ENCODE assay signal across 26 mouse cellular contexts in genomic region chr9:100731839-100732238, GRCm38 (mm10).
DNase-seq lines count a peak whose midpoint lies in the region; ATAC-seq and TF ChIP-seq lines count a peak whose summit lies in the region.
"Had no signal": no experiment of that assay in that cellular context is flagged by ENCODE, and none has a peak within 500 bp of the region (broad histone marks: within the 10 kb centered on the region; RNA-seq: fewer than 3 reads in every experiment).

No protein-coding gene starts in this region.

- DNase-seq in 416B (ENCODE audit: low read depth), result peak; percentile 27
- peak; percentile 43 for DNase-seq in MEL (ENCODE audit: low read depth, low spot score)
- DNase-seq in urinary bladder, postnatal 10 days (ENCODE audit: low spot score), result no peak
- DNase-seq in ovary, postnatal 36 days (ENCODE audit: low spot score), result no peak
- DNase-seq: adrenal gland, adult 2 months; adrenal gland, postnatal 10 days; adrenal gland, postnatal 25 days; cerebellum, adult 11 months; cerebellum, adult 18-20 months; cerebellum, adult 8-10 months; cerebellum, adult 9-11 months; cerebellum, postnatal 14 days; cerebellum, postnatal 36 days; embryo, embryonic 11 days had no signal

- no peak for TF ChIP-seq EP300 in MEL (IDR thresholded peaks at IDR 0.05; ENCODE audit: low read depth in 1 of 2, low read length in 2 of 2)

- TF ChIP-seq RAD21 in MEL (IDR thresholded peaks at IDR 0.05; ENCODE audit: low read depth, low read length), result no peak

- H3K4me2 ChIP-seq in kidney, embryonic 16.5 days (replicated peaks; ENCODE audit: low read depth, low read length), result no peak overlapping the region
- H3K4me2 ChIP-seq: embryonic facial prominence, embryonic 13.5 days; embryonic facial prominence, embryonic 15.5 days; forebrain, embryonic 12.5 days had no signal

- H3K27me3 ChIP-seq in MEL (ENCODE audit: control insufficient read depth in 1 of 2, insufficient read depth in 2 of 2, low read length in 2 of 2), result no peaks in the 10 kb centered on the region
- H3K27me3 ChIP-seq in kidney, embryonic 16.5 days (ENCODE audit: insufficient read depth, low read length), result no peaks in the 10 kb centered on the region
- H3K27me3 ChIP-seq: CH12.LX; embryonic facial prominence, embryonic 13.5 days; embryonic facial prominence, embryonic 15.5 days; forebrain, embryonic 12.5 days had no signal

- H3K4me1 ChIP-seq in MEL (ENCODE audit: control insufficient read depth in 1 of 2, insufficient read depth in 2 of 2, low read length in 2 of 2), result peaks cover 7 to 14% of the 10 kb centered on the region in 2 experiments
- no peaks in the 10 kb centered on the region for H3K4me1 ChIP-seq in kidney, embryonic 16.5 days (ENCODE audit: insufficient read depth, low read length)
- H3K4me1 ChIP-seq: embryonic facial prominence, embryonic 13.5 days; embryonic facial prominence, embryonic 15.5 days had no signal

- H3K79me2 ChIP-seq in MEL (ENCODE audit: control insufficient read depth, insufficient read depth, low read length, poor library complexity), result peaks cover 21% of the 10 kb centered on the region

- H3K4me3 ChIP-seq in MEL (ENCODE audit: control insufficient read depth in 1 of 2, insufficient read depth in 1 of 2, low read depth in 2 of 2, low read length in 2 of 2), result no peak overlapping the region
- H3K4me3 ChIP-seq in kidney, embryonic 16.5 days (ENCODE audit: low read length), result no peak overlapping the region
- H3K4me3 ChIP-seq: embryonic facial prominence, embryonic 13.5 days; embryonic facial prominence, embryonic 15.5 days; erythroblast, embryonic 14.5 days; forebrain, embryonic 10.5 days; forebrain, embryonic 12.5 days had no signal

- ATAC-seq in megakaryocyte, adult 5-6 weeks (ENCODE audit: poor library complexity, severe bottlenecking), result peak; percentile 49; the same call in 1 of the 2 replicates
- ATAC-seq in kidney, embryonic 16.5 days (ENCODE audit: low FRiP score, low TSS enrichment), result no peak
- ATAC-seq: CD4-positive, CD25-positive, alpha-beta regulatory T cell, adult 4 months; forebrain, embryonic 14.5 days; forebrain, embryonic 16.5 days had no signal

- TF ChIP-seq POLR2A in MEL (IDR thresholded peaks at IDR 0.05; ENCODE audit: control insufficient read depth in 1 of 2, insufficient read depth in 1 of 2, low read depth in 1 of 2, low read length in 2 of 2, poor library complexity in 1 of 2), result no peak

- H3K36me3 ChIP-seq in MEL (ENCODE audit: control insufficient read depth in 1 of 2, insufficient read depth in 2 of 2, low read length in 2 of 2), result peaks cover 0 to 22% of the 10 kb centered on the region in 2 experiments; a peak in 2 of 4 replicates
- H3K36me3 ChIP-seq in kidney, embryonic 16.5 days (ENCODE audit: insufficient read depth, low read length), result no peaks in the 10 kb centered on the region
- H3K36me3 ChIP-seq: embryonic facial prominence, embryonic 13.5 days; embryonic facial prominence, embryonic 15.5 days; forebrain, embryonic 10.5 days; forebrain, embryonic 12.5 days; G1E had no signal

- 90% methylated on average over 1 of the region's 1 CpGs for WGBS in kidney, embryonic 16.5 days

- TF ChIP-seq CTCF in MEL (IDR thresholded peaks at IDR 0.05 in 2 of 3, conservative IDR thresholded peaks at IDR 0.05 in 1 of 3; ENCODE audit: control insufficient read depth in 1 of 3, insufficient read depth in 1 of 3, low read depth in 2 of 3, low read length in 3 of 3, poor library complexity in 1 of 3, severe bottlenecking in 1 of 3), result no peak

- H3K9me3 ChIP-seq in MEL (replicated peaks; ENCODE audit: insufficient read depth, low read length), result no peaks in the 10 kb centered on the region
- no peaks in the 10 kb centered on the region for H3K9me3 ChIP-seq in kidney, embryonic 16.5 days (ENCODE audit: low read length)
- H3K9me3 ChIP-seq: embryonic facial prominence, embryonic 13.5 days; embryonic facial prominence, embryonic 15.5 days; forebrain, embryonic 10.5 days; forebrain, embryonic 12.5 days; G1E had no signal

- H3K27ac ChIP-seq in MEL (ENCODE audit: control insufficient read depth, low read depth, low read length), result no peak overlapping the region
- no peak overlapping the region for H3K27ac ChIP-seq in kidney, embryonic 16.5 days (ENCODE audit: low read length)
- H3K27ac ChIP-seq: embryonic facial prominence, embryonic 13.5 days; embryonic facial prominence, embryonic 15.5 days; forebrain, embryonic 10.5 days; forebrain, embryonic 12.5 days had no signal

- H3K9ac ChIP-seq in MEL (ENCODE audit: control insufficient read depth, low read depth, low read length, poor library complexity, severe bottlenecking), result no peak overlapping the region
- no peak overlapping the region for H3K9ac ChIP-seq in kidney, embryonic 16.5 days (replicated peaks; ENCODE audit: low read length)
- H3K9ac ChIP-seq: embryonic facial prominence, embryonic 13.5 days; embryonic facial prominence, embryonic 15.5 days; forebrain, embryonic 12.5 days had no signal

TF ChIP-seq in MEL, 35 proteins besides CTCF, POLR2A, EP300 and RAD21:
- TF ChIP-seq TBP (IDR thresholded peaks at IDR 0.05; ENCODE audit: low read depth, low read length), result peak; percentile 92
- no peak for TF ChIP-seq JUND (IDR thresholded peaks at IDR 0.05; ENCODE audit: low read depth, low read length)

Comparison
In these comparisons a context has a peak if more than half of its experiments do, and no peak if none do; other contexts are left out.
1. DNase-seq: peak in 416B (single experiment) and MEL (single experiment); none in urinary bladder, postnatal 10 days (single experiment) and ovary, postnatal 36 days (single experiment).